Mouse (Mus musculus) cerebellum, postnatal 25 days (tissue): ENCODE results near the gene Wbp1.

Source experiments
- DNase-seq, 2 experiments: peaks; one replicate each; pipeline ENCODE4 v3.0.0; 2021; ENCODE audit warnings: mixed read lengths in 2 of 2

The Wbp1 gene

DNA sequence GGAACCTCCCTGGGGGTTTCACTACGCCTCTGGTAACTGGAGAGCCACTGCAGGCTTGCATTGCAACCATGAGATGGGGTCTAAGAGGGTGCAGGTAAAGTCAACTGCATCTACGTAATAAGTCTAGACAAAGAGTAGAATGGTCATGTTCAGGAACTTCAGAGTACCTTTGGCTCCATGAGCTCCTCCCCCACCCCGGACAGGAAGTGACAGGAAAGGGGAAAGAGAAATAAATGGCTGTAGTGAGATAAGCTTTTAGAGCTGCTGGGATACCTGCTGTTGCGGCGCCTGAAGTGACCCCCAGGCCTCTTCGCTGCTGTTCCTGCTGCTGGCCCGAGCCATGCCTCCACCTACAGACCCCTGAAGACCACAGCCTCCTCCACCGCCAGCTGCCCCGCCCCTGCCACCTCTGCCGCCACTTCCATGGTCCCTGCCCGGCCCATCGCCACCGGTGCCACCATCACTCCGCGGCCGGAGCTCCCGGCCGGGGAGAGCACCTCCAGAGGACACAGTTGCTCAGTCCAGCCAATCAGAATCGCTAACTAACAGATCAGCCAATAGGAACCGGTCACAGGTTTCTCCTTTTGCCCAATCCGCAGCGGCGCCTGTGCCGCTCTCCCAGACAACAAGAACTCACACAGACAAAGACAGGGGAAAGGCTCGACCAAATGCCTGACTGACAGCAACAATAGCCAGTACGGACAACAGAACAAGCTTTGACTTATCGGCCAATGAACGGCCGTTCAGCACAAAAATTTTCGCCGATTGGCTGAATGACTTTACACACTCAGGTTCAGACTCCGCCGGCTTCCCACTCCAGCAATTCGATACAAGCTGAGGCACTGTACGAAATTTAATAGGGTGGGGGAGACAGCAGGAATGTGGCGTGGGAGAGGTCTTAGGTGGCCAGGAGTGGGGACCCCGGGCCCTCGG is at the start of gene Wbp1:
Wbp1 (minus strand) TSS at position 630 of the 933 bp plus-strand sequence.
- DNase-seq = peak; percentile 92 to 93

- DNase-seq = no peak
Measured at GRCm38 (mm10) chr6:83171063-83171462, 49.7 kb upstream of the Wbp1 start.

DNA sequence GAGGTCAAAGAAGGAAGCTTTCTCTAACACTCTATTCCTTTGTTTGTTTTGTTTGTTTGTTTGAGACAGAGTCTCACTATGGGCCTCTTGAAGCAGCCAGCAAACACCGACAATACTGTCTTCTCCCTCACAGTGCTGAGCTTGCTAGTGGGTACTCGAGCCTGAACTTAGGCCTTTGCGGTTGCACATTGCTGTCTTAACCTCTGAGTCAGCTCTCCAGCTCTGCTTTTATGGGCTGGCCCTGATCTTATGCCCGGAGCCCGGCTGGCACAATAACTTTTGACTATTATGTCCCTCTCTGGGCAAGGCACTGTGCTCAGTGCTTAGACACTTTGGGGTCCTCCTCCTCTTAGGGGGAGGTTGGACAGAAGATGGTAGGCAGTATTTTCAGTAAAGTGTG is 48.5 kb upstream of the Wbp1 start:
- no peak for DNase-seq

GRCm38 (mm10) chr6:83166243-83166630 is 44.9 kb upstream of the Wbp1 start:
- DNase-seq = no peak

DNA sequence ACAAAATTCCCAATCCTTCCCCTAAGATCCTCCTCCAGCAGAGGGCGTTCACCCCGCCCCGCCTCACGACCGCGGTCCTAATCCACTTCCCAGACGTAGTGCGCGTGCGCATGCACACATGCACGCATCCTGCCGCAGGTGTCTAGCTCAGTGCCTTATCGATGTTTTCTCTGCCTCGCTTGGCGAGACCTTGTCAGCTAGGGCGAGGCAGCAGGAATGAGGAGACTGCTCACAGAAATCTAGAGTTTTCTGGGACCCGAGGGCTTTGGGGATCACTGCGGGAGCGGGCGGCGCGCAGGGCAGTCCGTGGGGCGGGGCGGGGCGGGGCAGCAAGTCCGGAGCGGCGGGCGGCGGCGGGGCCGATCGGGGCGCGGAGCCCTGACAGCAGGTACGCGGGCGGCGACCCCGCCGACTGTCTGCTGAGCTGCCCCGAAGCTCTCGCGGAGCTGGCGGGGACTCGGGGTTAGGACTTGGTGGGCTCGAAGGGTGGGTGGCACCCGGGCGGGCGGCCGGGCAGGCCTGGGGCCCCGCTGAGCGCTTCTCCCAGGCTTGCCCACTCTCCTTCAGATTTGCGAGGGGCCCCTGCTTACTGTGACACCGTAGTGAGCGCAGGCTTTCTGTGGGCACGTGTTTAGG is 44.4 kb upstream of the Wbp1 start, which contains the start of gene Dctn1:
Dctn1 (plus strand) TSS at position 314 of the 636 bp plus-strand sequence.
- peak; percentile 95 to 97 for DNase-seq

GRCm38 (mm10) chr6:83165026-83165606 is 43.8 kb upstream of the Wbp1 start:
- DNase-seq = peak in 1 of 2 experiments; percentile 29

- DNase-seq = peak; percentile 83 to 88
Measured at GRCm38 (mm10) chr6:83162701-83163100, 41.3 kb upstream of the Wbp1 start.

DNA sequence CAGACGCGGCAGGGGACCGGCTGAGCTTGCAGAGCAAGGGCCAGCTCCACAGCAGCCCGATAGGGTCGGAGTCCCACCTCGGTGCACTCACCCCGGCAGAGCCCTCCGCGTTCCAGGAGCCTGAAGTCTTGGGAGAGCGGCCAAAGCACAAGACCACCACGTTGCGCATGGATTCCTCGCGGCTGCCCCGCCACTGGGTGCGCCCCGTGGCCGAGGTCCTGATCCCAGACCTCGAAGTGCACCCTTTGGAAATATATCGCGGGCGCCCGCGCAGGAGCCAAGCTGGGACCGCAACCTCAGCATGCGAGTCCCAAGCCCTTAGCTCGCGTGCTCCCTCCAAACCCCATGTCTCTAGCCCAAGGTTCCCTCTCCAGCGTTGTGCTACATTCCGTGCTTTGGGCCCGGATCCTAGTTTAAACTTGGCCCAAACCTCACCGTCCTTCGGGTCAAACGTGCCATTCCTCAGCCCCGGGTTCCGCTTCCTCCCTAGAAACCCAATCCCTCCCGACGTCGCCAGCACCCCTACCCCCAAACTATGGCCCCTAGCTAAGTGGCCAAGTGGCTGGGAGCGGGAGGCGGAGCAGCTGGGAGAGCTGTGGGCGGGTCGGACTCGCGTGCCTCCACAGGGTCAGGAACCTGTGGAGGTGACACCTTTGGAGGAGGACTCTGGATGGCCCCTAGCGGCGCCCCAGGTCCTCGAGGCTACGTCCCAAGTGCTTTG is 40.7 kb upstream of the Wbp1 start:
- DNase-seq = peak; percentile 30 to 44

- DNase-seq = no peak
Measured at GRCm38 (mm10) chr6:83161442-83161841, 40.1 kb upstream of the Wbp1 start.

GRCm38 (mm10) chr6:83159456-83159855 is 38.1 kb upstream of the Wbp1 start:
- peak in 1 of 2 experiments; percentile 55 for DNase-seq

- DNase-seq = peak; percentile 78 to 83
Measured at GRCm38 (mm10) chr6:83156259-83156684, 34.9 kb upstream of the Wbp1 start, which contains the start of the genes Wdr54 and 1700003E16Rik. TSS of gene Wdr54 (minus strand) at chr6:83156397. TSS of gene 1700003E16Rik (plus strand) at chr6:83156404.

DNA sequence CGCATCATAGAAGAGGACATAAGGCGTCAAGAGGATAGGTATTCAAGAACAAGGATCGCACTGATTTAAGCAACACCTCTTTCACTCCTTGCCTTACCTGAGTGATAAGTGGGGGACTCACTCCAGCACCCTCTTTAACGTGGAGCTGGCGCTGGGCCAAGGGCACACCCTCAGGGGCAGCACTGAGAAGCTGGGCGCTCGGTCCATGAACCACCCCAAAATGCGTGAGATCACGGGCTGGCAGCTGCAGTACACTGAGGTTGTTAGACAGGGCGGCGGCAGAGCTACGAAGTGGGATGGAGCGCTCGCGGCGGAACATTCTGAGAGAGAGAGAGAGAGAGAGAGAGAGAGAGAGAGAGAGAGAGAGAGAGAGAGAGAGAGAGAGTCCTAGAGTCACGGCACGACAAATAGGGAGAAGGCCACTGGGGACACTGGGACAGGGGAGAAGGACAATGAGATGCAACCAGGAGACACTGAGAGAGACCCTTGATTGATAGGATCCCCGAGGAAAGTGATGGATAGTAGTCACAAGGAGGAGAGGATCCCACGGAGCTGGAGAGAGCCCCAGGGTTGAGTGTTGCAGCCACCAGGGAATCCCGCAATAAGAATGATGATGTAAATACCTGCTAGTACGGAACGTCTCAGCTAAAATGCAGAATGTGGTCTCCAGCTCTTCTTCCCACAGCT is 34.3 kb upstream of the Wbp1 start:
- peak; percentile 32 to 51 for DNase-seq

GRCm38 (mm10) chr6:83153485-83153884 is 32.1 kb upstream of the Wbp1 start:
- DNase-seq = no peak

DNA sequence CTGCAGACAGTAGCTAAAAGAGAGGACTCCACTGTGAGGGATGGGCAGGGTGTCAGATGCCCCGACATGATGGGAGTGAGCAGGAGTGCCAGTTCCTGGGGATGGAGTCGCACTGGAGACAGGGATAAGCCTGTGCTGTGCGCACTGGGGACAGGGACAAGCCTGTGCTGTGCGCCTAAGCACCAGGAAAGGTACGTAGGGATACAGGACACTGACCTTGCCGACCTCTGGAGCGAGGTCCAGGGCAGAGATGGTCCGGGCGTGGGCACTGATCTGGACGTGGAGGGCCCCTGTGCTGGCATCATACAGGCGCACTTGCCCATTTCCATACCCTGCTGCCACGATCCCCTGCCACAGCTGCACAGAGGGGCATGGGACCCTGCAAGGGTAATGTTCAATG is 31.7 kb upstream of the Wbp1 start:
- peak in 1 of 2 experiments; percentile 5 for DNase-seq

- peak in 1 of 2 experiments; percentile 8 for DNase-seq
Measured at GRCm38 (mm10) chr6:83151721-83152120, 30.4 kb upstream of the Wbp1 start.

- no peak for DNase-seq
Measured at GRCm38 (mm10) chr6:83147280-83147679, 25.9 kb upstream of the Wbp1 start.

- DNase-seq = no peak
Measured at GRCm38 (mm10) chr6:83145805-83146204, 24.4 kb upstream of the Wbp1 start.

DNA sequence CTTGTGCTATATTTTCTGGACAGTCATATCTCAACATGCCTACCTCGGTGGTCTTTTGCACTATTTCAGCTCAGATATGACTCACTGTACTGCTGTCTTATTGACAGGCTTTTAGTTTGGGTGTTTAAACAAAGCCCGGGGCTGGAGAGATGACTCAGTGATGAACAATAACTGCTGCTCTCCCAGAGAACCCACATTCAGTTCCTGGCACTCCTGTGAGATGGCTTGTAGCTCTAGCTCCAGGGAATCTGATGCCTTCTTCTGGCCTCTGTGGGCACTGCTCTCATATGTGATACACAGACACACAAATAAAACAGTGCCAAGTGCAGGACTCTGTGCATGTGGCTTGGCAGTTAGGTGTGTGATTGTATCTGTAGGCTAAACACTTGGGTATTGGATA is 23.9 kb upstream of the Wbp1 start:
- no peak for DNase-seq

GRCm38 (mm10) chr6:83142886-83143285 is 21.5 kb upstream of the Wbp1 start:
- DNase-seq = no peak

- DNase-seq = peak in 1 of 2 experiments; percentile 50
Measured at GRCm38 (mm10) chr6:83142211-83142731, 20.9 kb upstream of the Wbp1 start.

DNA sequence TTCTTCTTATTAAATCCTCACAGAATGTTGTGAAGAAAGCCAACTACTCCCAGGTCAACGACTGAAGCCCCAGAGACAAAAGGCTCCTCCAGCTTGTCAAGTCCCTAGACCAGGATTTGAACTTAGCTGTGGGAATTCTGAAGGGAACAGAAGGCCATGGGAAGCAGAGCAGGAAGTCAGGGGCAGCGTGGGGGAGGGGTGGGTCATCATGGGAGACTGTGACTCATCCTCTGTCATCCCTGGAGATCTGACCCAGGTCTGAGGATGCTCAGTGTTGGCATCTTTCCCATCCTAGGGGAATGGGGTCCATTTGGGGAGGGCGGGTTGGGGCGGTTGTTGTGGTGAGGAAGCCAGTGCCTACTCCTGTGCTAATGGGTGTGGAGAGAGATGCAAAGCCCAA is 20.3 kb upstream of the Wbp1 start:
- no peak for DNase-seq

GRCm38 (mm10) chr6:83140044-83140443 is 18.7 kb upstream of the Wbp1 start:
- no peak for DNase-seq
